Mouse (Mus musculus) telencephalon, adult 2 months (tissue): ENCODE measurements around the gene Snrnp25.

Source experiments
- DNase-seq: peaks from one replicate; pipeline ENCODE4 v3.0.0-alpha.2; 2011; ENCODE audit warnings: low read depth, low spot score

Gene Snrnp25

GRCm38 (mm10) chr11:32244064-32244463, 38.8 kb downstream of the Snrnp25 start:
- DNase-seq, result no peak

- DNase-seq, result no peak
Measured at GRCm38 (mm10) chr11:32244617-32245016, 39.4 kb downstream of the Snrnp25 start.

GRCm38 (mm10) chr11:32245614-32246013, 40.4 kb downstream of the Snrnp25 start:
- DNase-seq, result no peak

GRCm38 (mm10) chr11:32247068-32247467, 41.9 kb downstream of the Snrnp25 start:
- no peak for DNase-seq

- no peak for DNase-seq
Measured at GRCm38 (mm10) chr11:32248350-32248749, 43.1 kb downstream of the Snrnp25 start.

GRCm38 (mm10) chr11:32250880-32251763, 45.9 kb downstream of the Snrnp25 start:
- DNase-seq, result no peak

- DNase-seq, result no peak
Measured at GRCm38 (mm10) chr11:32253121-32253520, 47.9 kb downstream of the Snrnp25 start.

- DNase-seq, result no peak
Measured at GRCm38 (mm10) chr11:32256146-32256545, 50.9 kb downstream of the Snrnp25 start.

- no peak for DNase-seq
Measured at GRCm38 (mm10) chr11:32256566-32256965, 51.4 kb downstream of the Snrnp25 start.
